Mouse (Mus musculus) ES-Bruce4 (cell line): ENCODE measurements around the gene Fer.

Source experiments
- CTCF ChIP-seq: IDR thresholded peaks from one replicate; pipeline ENCODE4 v1.8.1; 2011; ENCODE audit warnings: low read depth, low read length
- POLR2A ChIP-seq: IDR thresholded peaks from one replicate; pipeline ENCODE4 v1.8.1; 2011; ENCODE audit warnings: low read length; ENCODE audit not compliant: insufficient read depth

DNA sequence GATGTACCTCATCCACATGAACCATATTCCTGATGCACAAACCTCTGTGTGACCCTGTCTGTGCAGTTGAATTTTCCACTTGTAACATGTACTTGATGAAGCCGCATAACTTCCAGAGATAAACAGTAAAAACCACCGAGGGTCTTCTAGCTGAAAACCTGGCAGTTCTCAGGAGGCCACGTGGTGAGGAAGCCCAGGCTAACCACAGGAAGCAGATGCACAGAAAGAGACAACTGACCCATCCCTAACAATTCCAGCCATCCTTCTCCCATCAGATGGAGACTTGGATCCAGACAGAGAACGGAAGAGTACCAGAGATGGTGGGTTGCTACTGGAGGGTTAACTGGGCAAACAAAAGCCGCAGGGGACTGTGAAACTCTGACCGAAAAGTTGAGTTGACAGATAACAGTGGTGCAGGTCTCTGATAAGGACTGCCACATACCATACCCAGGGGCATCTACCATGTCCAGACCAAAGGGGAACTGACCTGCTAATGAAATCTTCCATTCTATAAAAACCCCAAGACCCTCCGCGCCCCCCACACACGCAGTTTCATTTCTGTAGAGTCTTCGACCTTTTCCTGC lies 44.3 kb upstream of the Fer start:
- TF ChIP-seq CTCF, result no peak
- no peak for TF ChIP-seq POLR2A
